Comparison of ENCODE assay signal across 31 mouse cellular contexts in the genomic region with DNA sequence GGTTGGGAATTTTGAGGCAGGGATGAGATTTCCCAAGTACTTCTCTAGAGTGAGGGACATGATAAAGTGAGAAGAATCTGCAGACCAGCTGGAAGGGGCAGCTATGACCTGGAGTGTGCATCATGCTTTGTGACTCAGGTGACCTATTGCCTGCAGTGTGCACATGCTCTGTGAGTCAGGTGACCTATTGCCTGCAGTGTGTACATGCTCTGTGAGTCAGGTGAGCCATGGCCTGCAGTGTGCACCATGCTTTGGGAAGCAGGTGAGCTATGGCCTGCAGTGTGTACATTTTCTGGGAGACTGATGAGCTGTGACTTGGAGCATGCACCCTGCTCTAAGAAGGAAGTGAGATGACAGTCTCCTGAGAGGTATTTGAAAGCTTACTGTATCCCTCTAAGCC. TPM values are rescaled to one million over a fixed set of nuclear protein-coding genes. Genes with fewer than 3 reads are reported as not detected.
DNase-seq lines count a peak whose midpoint lies in the region; ATAC-seq and TF ChIP-seq lines count a peak whose summit lies in the region.
"Had no signal": no experiment of that assay in that cellular context is flagged by ENCODE, and none has a peak within 500 bp of the region (broad histone marks: within the 10 kb centered on the region; RNA-seq: fewer than 3 reads in every experiment).

No protein-coding gene starts in this region.

- H3K9me3 ChIP-seq in lung, embryonic 15.5 days, result no peaks in the 10 kb centered on the region
- H3K9me3 ChIP-seq in intestine, postnatal 0 days (ENCODE audit: control insufficient read depth), result no peaks in the 10 kb centered on the region
- H3K9me3 ChIP-seq in stomach, embryonic 14.5 days (ENCODE audit: control insufficient read depth, low read depth, low read length), result no peaks in the 10 kb centered on the region
- H3K9me3 ChIP-seq: embryonic facial prominence, embryonic 10.5 days; embryonic facial prominence, embryonic 13.5 days; forebrain, embryonic 12.5 days; forebrain, embryonic 15.5 days; hindbrain, embryonic 13.5 days had no signal

- H3K27ac ChIP-seq in liver, adult 2 months (replicated peaks; ENCODE audit: insufficient read depth, low read depth, low read length), result no peak overlapping the region
- H3K27ac ChIP-seq in lung, embryonic 15.5 days, result no peak overlapping the region
- no peak overlapping the region for H3K27ac ChIP-seq in intestine, postnatal 0 days (ENCODE audit: low read depth, low read length)
- no peak overlapping the region for H3K27ac ChIP-seq in stomach, embryonic 14.5 days (ENCODE audit: low read length)
- H3K27ac ChIP-seq: embryonic facial prominence, embryonic 10.5 days; embryonic facial prominence, embryonic 13.5 days; forebrain, embryonic 12.5 days; forebrain, embryonic 15.5 days; heart, adult 2 months; hindbrain, embryonic 13.5 days had no signal

- H3K79me2 ChIP-seq in liver, adult 2 months (ENCODE audit: control insufficient read depth, insufficient read depth, low read length), result no peaks in the 10 kb centered on the region

- ATAC-seq in lung, embryonic 15.5 days (ENCODE audit: borderline replicate concordance, extremely low read depth, low FRiP score, low TSS enrichment), result peak; percentile 19; the same call in 1 of the 2 replicates
- ATAC-seq in intestine, postnatal 0 days, result peak; percentile 38; the same call in 1 of the 2 replicates
- ATAC-seq in stomach, embryonic 14.5 days (ENCODE audit: insufficient number of reproducible peaks, insufficient read depth, low FRiP score, low read depth), result 0 out of 2 replicates have a peak, but pooled peaks have one; percentile 38
- ATAC-seq: CD4-positive, CD25-positive, alpha-beta regulatory T cell, adult 4 months; forebrain, embryonic 15.5 days had no signal

- no peak for TF ChIP-seq POLR2A in liver, adult 2 months (IDR thresholded peaks at IDR 0.05; ENCODE audit: extremely low read depth, insufficient read depth, low read length)

- H3K27me3 ChIP-seq in liver, adult 2 months (ENCODE audit: control insufficient read depth, insufficient read depth, low read length), result no peaks in the 10 kb centered on the region
- H3K27me3 ChIP-seq in lung, embryonic 15.5 days, result no peaks in the 10 kb centered on the region
- H3K27me3 ChIP-seq in intestine, postnatal 0 days (replicated peaks; ENCODE audit: control insufficient read depth, insufficient read depth, low read length), result no peaks in the 10 kb centered on the region
- H3K27me3 ChIP-seq in stomach, embryonic 14.5 days (ENCODE audit: control insufficient read depth, insufficient read depth, low read length), result no peaks in the 10 kb centered on the region
- H3K27me3 ChIP-seq: embryonic facial prominence, embryonic 13.5 days; forebrain, embryonic 15.5 days; hindbrain, embryonic 13.5 days had no signal

- H3K4me1 ChIP-seq in liver, adult 2 months (ENCODE audit: control insufficient read depth, insufficient read depth, low read length), result no peaks in the 10 kb centered on the region
- peaks cover 10% of the 10 kb centered on the region; the same call in 1 of the 2 replicates for H3K4me1 ChIP-seq in lung, embryonic 15.5 days
- H3K4me1 ChIP-seq in intestine, postnatal 0 days (replicated peaks; ENCODE audit: control insufficient read depth, insufficient read depth, low read length), result no peaks in the 10 kb centered on the region
- no peaks in the 10 kb centered on the region for H3K4me1 ChIP-seq in stomach, embryonic 14.5 days (ENCODE audit: control insufficient read depth, insufficient read depth, low read length)
- H3K4me1 ChIP-seq: embryonic facial prominence, embryonic 10.5 days; hindbrain, embryonic 13.5 days had no signal

- H3K9ac ChIP-seq in liver, adult 2 months (ENCODE audit: low read depth, low read length), result no peak overlapping the region
- H3K9ac ChIP-seq in lung, embryonic 15.5 days, result no peak overlapping the region
- no peak overlapping the region for H3K9ac ChIP-seq in intestine, postnatal 0 days (ENCODE audit: low read depth, low read length)
- no peak overlapping the region for H3K9ac ChIP-seq in stomach, embryonic 14.5 days (replicated peaks; ENCODE audit: low read depth, low read length)
- H3K9ac ChIP-seq: embryonic facial prominence, embryonic 13.5 days; forebrain, embryonic 12.5 days; forebrain, embryonic 15.5 days; hindbrain, embryonic 13.5 days had no signal

- H3K4me3 ChIP-seq in liver, adult 2 months (ENCODE audit: insufficient read depth, low read depth, low read length), result no peak overlapping the region
- no peak overlapping the region for H3K4me3 ChIP-seq in lung, embryonic 15.5 days
- no peak overlapping the region for H3K4me3 ChIP-seq in intestine, postnatal 0 days (ENCODE audit: low read depth, low read length)
- no peak overlapping the region for H3K4me3 ChIP-seq in stomach, embryonic 14.5 days (ENCODE audit: low read depth, low read length)
- H3K4me3 ChIP-seq: embryonic facial prominence, embryonic 10.5 days; embryonic facial prominence, embryonic 13.5 days; erythroblast, embryonic 14.5 days; forebrain, embryonic 12.5 days; forebrain, embryonic 15.5 days; heart, adult 2 months; hindbrain, embryonic 13.5 days had no signal

- no peak for TF ChIP-seq CTCF in liver, adult 2 months (IDR thresholded peaks at IDR 0.05; ENCODE audit: low read depth, low read length)
- no peak for TF ChIP-seq CTCF in intestine, postnatal 0 days (IDR thresholded peaks at IDR 0.05; ENCODE audit: low read depth)

- H3K4me2 ChIP-seq in lung, embryonic 15.5 days, result no peak overlapping the region
- no peak overlapping the region for H3K4me2 ChIP-seq in intestine, postnatal 0 days (replicated peaks; ENCODE audit: low read depth)
- no peak overlapping the region for H3K4me2 ChIP-seq in stomach, embryonic 14.5 days (replicated peaks; ENCODE audit: low read depth, low read length)
- H3K4me2 ChIP-seq: embryonic facial prominence, embryonic 13.5 days; forebrain, embryonic 12.5 days; forebrain, embryonic 15.5 days; heart, embryonic 11.5 days; hindbrain, embryonic 13.5 days had no signal

- H3K36me3 ChIP-seq in liver, adult 2 months (ENCODE audit: control insufficient read depth, insufficient read depth, low read length), result no peaks in the 10 kb centered on the region
- H3K36me3 ChIP-seq in lung, embryonic 15.5 days, result no peaks in the 10 kb centered on the region
- H3K36me3 ChIP-seq in intestine, postnatal 0 days (ENCODE audit: control insufficient read depth, insufficient read depth), result no peaks in the 10 kb centered on the region
- H3K36me3 ChIP-seq in stomach, embryonic 14.5 days (ENCODE audit: control insufficient read depth, insufficient read depth, low read length), result no peaks in the 10 kb centered on the region
- H3K36me3 ChIP-seq: embryonic facial prominence, embryonic 10.5 days; embryonic facial prominence, embryonic 13.5 days; forebrain, embryonic 12.5 days; forebrain, embryonic 15.5 days; hindbrain, embryonic 13.5 days had no signal

- peak; percentile 7 for DNase-seq in liver, adult 2 months (ENCODE audit: extremely low read depth, low read depth, low spot score)
- no peak for DNase-seq in liver
- DNase-seq in lung, postnatal 4 days, result no peak
- no peak for DNase-seq in heart, adult 9 months (ENCODE audit: low spot score in 2 of 2)
- no peak for DNase-seq in adrenal gland, adult (ENCODE audit: inconsistent age in 2 of 2, low spot score in 1 of 2)
- DNase-seq: adrenal gland, adult 8-10 months; adrenal gland, postnatal 25 days; cerebellum, adult 11-12 months; cerebellum, adult 8-10 months; cerebellum, postnatal 10 days; cerebellum, postnatal 36 days; embryo, embryonic 11 days; gastrocnemius, postnatal 10 days; gastrocnemius, postnatal 36 days; heart, adult 2 months had no signal

RNA-seq across cellular contexts. Expression of gene Adamts16, which starts 33.1 kb away (rescaled TPM):
- 0.07 TPM in 1 of 2 replicates, not detected in the other for total RNA-seq in liver, adult 2 months (2014; rRNA removed)
- polyA plus RNA-seq in liver, adult 2 months (2012; rRNA removed), result 0.04 TPM in 1 of 2 replicates, not detected in the other
- polyA plus RNA-seq in lung, embryonic 15.5 days (2015; fragmentation: Nextera tagmentation; extraction: Ambion mirVana), result 0.09 and 0.11 TPM in 2 replicates
- polyA plus RNA-seq in intestine, postnatal 0 days (2015; fragmentation: Nextera tagmentation; extraction: Ambion mirVana), result 0.07 and 0.20 TPM in 2 replicates
- 1.1 and 1.8 TPM in 2 replicates for polyA plus RNA-seq in stomach, embryonic 14.5 days (2014; fragmentation: Nextera tagmentation; extraction: Ambion mirVana)
- total RNA-seq: granulocyte monocyte progenitor cell, adult 5-6 weeks; heart, adult 2 months; heart, postnatal 25 days; hematopoietic stem cell, adult 5-6 weeks; MEL had no signal
- polyA plus RNA-seq: C2C12; CD4-positive, CD25-positive, alpha-beta regulatory T cell, adult 4 months; erythroblast, embryonic 14.5 days had no signal
